Mouse (Mus musculus): Measurements from ENCODE around the gene Plekhh2.

DNA sequence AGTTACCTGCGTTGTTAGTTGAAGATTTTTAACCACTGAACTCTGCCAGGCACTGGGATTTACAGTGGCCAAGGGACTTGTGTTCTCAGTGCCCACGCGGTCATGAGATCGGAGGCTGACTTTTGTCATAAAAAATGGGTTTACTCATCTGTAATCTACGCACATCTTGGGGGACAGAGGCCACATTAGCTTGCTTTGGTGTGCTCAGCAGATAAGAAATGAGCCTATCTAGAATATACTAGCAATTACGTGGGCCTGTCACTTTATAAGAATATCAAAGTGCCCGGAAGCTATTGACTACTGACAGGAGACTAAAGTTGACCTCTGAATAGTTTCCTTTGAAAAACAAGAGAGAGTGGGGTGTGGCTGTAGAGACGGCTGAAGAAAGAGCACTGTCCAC is 147.3 kb downstream of the Plekhh2 start:
- TF ChIP-seq ELF1 (IDR thresholded peaks at IDR 0.05; ENCODE audit: low read depth, low read length) (no peak), USF2 (conservative IDR thresholded peaks at IDR 0.05; ENCODE audit: low read depth, low read length) (no peak), ZNF384 (IDR thresholded peaks at IDR 0.05; ENCODE audit: low read depth, low read length) (no peak), USF1 (IDR thresholded peaks at IDR 0.05; ENCODE audit: low read depth, low read length) (no peak), POLR2A (IDR thresholded peaks at IDR 0.05; ENCODE audit: low read depth, low read length) (no peak), ZMIZ1 (IDR thresholded peaks at IDR 0.05; ENCODE audit: low read depth, low read length) (no peak), NELFE (IDR thresholded peaks at IDR 0.05; ENCODE audit: low read depth, low read length) (no peak), NRF1 (IDR thresholded peaks at IDR 0.05; ENCODE audit: low read depth, low read length) (no peak), ZC3H11A (IDR thresholded peaks at IDR 0.05; ENCODE audit: low read depth, low read length) (no peak), MAFK (IDR thresholded peaks at IDR 0.05; ENCODE audit: insufficient replicate concordance, low read length) (no peak), CTCF (conservative IDR thresholded peaks at IDR 0.05 in 1 of 2, IDR thresholded peaks at IDR 0.05 in 1 of 2; ENCODE audit: low read depth in 2 of 2, low read length in 2 of 2) (no peak), TBP (conservative IDR thresholded peaks at IDR 0.05; ENCODE audit: low read depth, low read length) (no peak), EP300 (IDR thresholded peaks at IDR 0.05; ENCODE audit: low read length) (no peak), CHD1 (IDR thresholded peaks at IDR 0.05; ENCODE audit: low read depth, low read length) (no peak)
